Mouse (Mus musculus) spleen, adult 12 weeks (tissue): ENCODE measurements around the gene Csrp1.

Source experiments
- DNase-seq: peaks from one replicate; pipeline ENCODE4 v3.0.0; 2022; ENCODE audit warnings: low spot score

The Csrp1 gene

DNA sequence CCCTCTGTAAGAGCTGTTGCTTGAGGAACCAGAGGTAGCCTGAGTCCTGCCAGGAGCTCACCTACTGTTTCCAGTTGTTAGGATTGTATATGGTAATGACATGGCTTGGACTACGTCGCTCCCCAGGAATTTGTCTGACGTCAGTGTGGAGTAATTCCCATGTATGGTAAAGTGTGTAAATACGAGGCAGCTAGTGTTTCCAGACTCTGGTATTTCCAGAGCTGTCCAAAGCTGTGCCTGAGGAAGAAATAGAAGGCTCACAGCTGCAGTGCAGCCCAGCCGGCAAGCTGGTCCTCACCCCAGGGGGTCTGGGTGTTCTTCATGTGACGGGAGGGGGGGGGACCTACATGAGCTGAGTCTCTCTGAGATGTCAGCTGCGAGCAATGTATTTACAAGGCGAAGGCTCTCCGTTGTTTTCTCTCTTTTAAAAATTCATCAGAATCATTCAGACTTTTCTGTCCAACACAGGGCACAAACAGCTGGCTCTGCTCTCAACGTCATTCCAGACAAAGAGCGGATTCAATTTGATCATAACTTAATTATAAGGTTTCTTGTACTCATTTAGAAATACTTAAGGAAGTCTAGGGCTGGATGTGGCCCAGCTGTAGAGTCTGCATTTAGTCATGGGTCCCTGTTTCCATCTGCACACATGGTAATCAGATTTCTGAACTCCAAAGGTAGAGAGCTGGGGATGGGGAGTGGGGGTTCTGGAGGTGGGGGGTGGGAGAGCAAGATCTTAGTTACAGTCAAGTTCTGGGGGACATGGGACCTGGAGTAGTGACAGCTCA, 12.2 kb downstream of the Csrp1 start:
- no peak for DNase-seq

DNA sequence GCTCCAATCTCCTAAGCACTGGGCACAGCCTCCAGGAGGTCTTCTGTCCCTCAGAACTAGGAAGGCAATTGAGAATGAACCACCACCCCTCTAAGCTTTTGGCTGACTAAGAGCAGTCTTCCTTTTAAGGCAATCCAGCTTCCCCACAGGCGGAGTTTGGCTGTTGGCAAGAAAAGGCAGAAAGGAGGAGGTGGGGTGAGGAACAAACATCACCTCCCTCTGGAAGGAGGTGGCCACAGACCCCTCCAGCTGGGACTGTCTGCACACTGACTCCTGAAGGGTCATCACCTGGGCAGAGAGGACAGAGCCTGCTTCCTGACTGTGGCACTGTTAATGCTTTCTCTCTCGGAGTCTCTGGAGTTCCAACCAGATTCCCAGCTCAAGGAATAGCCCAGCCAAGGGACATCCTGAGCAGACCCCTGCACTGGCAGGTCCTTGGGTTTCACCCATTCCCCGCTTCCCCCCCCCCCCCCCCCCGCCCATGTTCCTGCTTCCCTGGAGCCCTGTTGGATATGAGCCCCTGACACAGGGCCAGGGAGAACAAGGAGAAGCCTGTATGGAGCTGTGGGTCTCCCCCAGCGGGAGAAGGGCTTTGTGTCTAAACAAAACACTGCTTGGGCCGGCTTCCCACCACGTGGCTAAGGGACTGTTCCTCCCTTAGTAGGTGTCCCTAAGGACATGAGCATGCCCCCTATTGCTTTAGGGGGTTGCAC, 14.5 kb downstream of the Csrp1 start:
- no peak for DNase-seq

DNA sequence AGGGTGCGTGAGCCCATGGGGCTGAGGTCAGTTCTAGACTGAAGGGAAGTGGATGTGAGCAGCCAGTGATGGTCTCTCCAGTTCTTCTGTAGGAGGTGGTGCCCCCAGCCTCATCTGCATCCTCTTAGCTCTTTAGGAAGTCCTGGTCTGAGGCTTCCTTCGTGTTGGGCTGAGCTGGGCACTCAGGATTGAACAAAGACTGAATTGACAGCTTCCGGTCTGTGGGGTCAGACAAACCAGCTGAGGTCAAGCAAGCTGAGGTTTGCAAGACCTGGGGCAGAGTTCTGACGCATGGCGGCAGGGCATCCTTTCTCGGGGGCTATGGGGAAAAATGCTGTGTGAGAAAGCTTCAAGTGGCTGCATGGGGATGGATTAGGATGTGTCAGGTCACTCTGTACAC, 15.6 kb downstream of the Csrp1 start:
- DNase-seq: no peak

DNA sequence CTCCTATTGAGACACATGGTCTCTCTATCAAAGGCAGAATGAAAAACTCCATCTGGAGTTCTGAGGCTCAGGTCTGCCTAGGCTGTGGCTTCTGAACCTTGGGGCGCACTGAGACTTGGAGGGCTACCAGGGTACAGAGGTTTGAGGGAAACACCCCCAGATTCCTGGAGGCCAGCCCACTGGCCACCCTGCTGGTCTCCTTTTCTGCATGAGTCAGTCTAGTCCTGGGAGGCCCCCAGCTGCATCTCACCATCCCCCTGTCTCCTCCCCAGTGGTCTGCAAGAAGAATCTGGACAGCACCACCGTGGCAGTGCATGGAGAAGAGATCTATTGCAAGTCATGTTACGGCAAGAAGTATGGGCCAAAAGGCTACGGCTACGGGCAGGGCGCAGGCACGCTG, 25.1 kb downstream of the Csrp1 start:
- no peak for DNase-seq

DNA sequence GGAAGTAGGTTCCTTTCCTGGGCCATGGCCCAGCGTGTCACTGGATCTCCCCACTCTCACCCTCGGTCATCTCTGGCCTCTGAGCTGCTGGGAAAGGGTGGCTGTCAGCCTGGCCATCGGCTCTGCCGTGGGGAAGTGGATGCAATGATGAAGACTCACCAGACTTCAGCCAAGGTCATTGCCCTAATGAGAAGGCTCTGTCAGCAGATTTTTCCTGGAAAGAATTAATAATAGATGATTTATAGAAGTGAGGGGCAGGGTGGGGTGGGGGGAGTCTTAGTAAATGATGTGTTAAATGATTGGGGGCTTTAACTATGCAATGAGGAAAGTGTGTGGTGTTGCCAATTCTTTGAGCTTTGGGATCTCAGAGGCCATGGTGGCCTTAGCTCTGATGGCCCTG, 26.4 kb downstream of the Csrp1 start:
- no peak for DNase-seq

DNA sequence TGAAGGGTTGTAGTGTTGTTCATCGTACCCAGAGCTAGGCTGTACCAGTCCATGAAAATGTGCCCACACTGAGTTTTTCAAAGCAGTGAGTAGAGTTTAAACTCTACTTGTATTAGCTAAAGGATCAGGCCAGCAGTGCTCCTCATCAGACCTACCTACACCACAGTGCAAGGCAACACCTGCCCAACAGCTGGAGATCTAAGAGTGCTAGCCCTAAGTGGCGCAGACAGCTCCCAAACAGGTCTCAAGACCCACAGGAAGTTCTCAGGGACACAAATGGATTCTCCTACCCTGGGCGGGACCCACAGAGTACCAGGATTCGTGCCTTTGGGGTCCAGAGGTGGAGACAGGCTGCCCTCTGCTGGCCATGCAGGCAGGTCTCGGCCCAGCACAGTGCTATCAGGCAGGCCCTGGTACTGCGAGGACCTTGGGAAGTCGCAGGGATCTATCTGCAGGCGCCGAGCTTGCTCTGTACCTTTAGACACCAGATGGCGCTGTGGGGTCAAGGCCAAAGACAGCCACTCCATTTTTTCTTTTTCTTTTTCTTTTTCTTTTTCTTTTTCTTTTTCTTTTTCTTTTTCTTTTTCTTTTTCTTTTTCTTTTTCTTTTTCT, 33.0 kb downstream of the Csrp1 start:
- DNase-seq: peak; percentile 80

DNA sequence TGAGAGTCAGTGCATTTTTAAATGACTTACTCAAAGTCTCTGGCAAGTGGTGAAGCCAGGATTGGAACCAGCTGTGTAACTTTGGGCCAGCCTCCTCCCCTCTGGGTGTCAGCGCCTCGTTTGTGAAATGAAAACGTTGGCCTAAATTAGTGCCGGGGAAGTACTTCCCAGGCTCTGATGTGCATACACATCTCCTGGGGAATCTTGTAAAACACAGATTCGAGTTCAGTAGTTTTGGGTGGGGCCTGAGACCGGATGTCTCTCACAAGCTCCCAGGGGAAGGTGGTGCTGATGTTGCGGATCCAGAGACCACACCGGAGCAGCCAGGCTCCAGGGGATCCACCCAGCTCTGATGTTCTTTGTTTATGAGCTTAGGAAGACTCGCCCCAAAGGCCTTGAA, 35.4 kb downstream of the Csrp1 start:
- no peak for DNase-seq

DNA sequence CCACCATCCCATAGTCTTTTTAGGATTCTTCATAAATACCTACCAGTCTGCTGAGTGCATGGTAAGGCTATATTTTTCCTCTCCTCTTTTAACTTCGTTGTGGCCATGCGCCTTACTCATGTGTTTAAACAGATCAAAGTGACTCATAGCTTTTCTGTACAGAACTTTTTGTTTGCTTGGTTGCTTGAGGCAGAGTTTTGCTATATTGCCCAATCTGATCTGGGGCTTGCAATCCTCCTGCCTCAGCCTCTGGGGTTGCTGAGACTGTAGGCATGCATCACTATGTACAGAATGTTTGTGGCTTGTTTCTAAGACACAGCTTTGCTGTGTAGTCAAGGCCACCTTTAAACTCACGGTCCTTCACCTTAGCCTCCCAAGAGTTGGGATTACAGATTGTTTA, 36.1 kb downstream of the Csrp1 start:
- DNase-seq: no peak

DNA sequence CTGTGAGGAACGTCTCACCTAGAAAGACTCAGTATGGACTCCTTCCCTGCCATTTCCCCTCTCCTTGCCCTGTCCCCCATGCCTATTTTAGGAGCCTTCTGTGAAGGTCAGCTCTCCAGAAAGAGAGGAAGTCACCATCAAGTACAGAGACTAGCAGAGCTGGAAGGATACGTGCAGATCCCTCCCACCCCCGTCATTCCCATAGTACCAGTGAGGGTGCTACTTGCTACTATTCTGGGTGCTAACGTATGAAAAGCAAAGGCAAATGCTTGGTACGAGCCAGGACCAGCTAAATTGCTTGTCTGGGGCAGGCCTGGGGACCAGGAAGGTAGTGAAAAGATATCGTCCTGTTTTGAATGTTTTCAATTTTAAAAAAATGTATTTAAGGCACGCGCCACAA, 37.4 kb downstream of the Csrp1 start:
- DNase-seq: no peak

DNA sequence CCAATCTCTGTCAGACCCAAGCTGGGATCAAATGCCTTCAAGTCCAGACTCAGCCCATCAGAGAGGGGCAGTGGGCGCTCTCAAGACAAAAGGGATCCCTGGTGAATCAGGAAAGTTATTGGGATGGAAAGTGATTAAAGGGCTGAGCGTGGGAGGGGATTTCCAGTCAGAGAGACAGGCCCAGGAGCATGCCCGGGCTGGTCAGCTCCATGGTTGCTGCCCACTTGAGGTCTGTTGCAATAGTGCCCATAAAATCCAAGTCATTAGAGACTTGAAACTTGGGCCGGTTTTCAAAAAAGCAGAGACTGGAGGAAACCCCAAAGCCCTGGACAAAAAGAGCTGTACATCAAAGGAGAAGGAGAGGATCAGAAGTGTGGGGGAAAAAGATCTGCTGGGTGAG, 39.8 kb downstream of the Csrp1 start:
- DNase-seq: no peak

DNA sequence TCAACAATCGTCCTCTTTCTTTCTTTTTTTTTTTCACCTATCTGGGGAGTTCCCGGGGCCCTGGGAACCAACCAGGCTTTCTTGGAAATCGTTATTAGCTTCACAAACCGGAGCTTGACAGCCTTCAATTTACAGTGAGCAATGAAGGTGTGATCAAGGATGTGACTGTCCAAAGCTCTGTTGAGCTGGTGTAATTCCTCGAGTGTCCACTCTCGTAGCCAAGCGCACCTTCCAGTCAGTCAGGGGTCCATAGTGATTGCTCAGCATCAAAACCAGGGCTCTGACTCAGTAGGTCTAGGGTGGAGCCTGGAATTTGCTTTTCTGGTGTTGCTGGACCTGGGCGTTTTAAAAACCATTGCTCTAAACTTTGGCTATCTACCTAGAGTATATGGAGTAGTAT, 40.4 kb downstream of the Csrp1 start:
- DNase-seq: no peak

DNA sequence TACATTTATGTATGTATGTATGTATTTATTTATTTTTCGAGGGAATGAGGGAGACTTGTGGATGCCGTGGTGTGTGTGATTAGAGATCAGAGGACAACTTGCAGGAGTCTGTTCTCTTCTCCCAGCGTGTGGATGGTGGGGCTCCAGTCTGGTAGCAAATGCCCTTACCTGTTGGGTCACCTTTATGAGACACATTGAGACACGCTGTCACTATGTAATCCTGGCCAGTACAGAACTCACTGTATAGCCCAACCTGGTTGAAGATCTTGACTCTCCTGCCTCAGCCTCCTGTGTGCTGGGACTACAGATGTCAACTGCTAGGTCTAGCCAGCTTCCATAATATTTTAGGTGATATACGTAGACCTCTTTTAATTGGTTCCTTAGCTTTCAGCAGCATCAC, 41.9 kb downstream of the Csrp1 start:
- DNase-seq: no peak

DNA sequence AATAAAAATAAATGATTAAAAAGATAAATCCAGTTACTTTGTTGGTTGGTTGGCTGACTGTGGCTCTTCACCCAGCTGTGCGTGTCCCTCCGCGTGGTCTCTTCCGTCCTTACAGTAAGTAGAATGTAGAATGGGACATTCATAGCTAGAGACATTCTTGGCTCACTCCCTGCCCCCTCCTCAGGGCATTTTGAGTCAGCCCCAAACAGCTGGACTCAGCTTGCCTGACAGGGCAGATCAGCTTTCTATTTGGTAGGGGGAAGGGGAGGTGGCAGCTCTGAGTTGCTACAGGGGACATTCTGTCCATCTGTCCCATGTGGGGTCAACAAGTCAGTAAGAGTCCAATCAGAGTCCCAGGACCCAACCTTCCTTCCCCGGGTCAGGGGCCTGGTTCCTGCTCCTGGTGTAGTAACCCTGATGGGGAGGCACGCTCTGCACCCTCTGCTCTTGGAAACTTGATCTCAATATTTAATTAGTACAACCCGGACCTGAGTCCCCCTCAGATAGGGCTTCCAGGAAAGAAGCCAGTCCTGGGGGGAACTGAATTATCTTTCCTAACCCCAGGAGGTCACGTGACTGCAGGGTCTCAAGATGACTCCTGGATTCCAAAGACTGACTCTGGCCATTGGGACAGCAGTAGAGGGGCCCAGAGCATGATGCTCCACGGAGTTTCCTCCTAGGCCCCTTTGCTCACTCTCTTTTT, 43.8 kb downstream of the Csrp1 start:
- DNase-seq: no peak

DNA sequence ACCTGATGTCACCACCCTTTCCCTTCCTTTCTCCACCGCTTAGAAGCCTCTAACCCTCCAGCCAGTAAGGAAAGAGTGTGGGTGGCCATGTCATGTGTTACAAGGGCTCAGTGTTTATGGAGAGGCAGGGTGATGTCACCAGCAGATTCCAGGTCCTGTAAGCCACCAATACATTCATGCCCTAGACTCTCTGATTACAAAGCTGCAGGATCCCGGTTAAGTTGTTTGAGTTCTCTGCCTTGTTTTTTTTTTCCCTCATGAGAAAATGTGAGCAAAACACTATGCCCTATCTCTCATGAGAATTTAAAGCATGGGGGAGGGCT, 44.3 kb downstream of the Csrp1 start:
- no peak for DNase-seq

DNA sequence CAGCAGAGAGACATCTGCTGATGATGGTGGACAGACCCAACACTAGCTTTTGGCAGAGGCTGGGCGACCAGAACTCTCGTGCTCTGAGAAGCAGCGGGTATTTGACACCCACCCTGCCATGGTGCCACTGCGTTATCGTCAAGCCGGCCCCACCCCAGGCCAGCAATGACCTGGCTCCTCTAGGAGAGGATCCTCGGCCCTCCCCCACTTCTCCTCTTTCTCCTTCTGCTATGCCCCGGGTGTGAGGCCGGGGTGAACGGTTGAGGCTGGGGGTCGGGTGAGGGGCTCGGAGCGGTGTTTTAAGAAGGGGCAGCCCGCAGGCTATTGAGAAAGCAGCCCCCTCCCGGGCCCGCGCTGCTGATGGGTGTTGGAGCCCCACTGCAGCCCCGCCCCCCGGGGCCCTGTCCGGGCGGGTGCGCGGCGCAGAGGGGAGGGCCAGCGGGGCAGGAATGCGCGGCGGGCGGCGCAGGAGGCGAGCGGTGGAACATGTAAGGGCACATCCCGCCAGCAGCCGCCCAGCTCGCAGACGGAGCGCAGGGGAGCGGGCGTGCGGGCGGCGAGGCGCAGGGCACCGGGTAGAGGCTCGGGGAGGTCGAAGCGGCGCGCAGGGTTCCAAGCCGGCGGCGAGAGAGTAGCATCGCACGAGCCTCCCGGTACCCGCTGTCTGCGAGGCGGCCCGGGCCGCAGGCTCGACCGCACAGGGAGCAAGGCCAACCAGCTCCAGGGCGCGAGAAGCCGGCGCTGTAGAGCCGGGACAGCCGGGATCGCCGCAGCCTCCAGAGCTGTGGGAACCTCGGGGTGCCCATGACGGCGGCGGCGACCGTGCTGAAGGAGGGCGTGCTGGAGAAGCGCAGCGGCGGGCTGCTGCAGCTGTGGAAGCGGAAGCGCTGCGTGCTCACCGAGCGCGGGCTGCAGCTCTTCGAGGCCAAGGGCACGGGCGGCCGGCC, 46.1 kb downstream of the Csrp1 start, which contains the start of gene Phlda3:
TSS of gene Phlda3 (plus strand) at position 475 of the 947 bp plus-strand sequence.
- DNase-seq: peak; percentile 69

DNA sequence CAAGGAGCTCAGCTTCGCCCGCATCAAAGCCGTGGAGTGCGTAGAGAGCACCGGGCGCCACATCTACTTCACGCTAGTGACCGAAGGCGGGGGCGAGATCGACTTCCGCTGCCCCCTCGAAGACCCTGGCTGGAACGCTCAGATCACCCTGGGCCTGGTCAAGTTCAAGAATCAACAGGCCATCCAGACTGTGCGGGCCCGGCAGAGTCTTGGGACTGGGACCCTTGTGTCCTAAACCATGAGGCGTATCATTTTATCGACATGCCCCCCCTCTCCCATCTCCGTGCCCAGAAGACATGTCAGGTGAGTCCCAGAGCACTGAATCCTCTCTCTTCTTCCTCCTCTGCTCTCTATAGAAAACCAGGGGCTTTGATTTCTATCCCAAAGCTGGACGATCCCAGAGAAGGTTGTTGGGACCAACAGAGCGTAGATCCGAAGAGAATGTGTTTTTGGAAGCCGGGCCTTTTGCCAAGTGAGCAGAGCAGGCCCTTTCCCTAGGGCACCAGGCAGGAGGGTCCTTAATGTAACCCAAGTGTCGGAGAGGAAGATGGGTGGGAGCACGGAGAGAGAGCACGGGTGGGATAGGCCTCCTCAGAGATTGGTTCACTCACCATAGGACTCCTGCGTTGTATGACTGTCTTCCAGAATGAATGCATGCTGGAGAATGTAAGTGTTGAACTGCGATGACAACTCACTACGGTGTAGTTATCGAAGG, 46.9 kb downstream of the Csrp1 start:
- DNase-seq: no peak

DNA sequence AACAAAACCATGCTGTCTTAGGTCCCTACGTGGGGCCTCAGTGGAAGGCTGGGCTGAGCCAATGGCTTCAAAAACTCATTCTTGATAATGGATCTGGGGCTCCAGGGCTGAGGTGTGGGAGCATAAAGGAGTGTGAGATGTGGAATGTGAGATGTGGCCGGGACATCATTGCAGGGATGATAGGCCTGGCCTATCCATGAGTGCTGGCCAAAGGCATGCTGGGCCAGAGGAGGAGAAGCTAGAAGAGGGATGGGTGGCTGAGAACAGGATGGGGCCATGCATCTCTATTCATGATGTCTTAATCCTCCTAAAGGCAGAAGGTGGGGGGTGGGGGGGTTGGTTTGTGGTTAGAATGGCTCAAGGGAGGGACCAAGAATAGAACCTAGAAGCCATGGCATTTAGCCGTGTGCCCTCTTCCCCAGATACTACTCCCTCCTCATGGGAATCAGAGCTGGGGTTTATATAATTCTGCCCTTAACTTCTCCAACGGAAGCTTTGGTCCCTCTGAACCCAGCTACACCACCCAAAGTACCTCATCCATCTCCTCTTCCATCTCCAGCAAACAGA, 47.5 kb downstream of the Csrp1 start:
- DNase-seq: no peak

DNA sequence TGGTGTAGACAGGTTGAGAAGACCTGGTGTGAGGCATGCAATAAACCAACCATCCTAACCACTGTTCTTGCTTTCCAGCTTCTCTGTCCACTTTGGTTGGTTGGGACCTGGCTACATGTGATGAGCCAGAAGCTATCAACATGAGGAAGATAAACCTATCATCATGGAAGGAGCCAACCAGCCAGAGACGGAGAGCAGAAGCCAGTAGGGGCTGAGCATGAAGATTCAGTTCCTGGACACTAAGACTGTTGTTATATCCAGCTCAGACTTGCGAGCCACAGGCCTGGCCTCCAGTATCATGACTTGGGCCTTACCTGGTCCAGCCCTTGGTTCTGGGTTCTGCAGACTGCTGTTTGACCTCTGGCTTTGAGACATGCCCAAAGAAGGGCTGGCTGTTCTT, 48.5 kb downstream of the Csrp1 start:
- DNase-seq: no peak

DNA sequence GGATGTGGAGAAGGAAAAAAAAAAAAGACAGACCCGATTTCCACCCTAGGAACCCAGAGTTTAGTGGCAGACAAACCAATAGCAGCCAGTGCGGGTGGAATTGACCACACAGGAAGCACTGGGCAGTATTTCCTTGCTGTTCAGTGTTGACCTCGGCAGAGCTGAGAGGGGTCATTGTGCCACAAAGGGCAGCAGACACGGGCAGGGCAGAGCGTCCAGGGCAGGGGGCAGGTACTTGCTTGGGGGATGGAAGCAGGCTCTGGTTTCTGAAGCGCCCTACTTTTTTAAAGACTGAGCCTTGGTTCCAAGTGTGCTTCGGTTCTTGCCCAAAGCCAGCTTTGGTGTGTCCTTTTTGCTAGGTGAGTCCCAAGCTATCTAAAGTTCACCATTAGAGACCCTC, 50.4 kb downstream of the Csrp1 start:
- no peak for DNase-seq

DNA sequence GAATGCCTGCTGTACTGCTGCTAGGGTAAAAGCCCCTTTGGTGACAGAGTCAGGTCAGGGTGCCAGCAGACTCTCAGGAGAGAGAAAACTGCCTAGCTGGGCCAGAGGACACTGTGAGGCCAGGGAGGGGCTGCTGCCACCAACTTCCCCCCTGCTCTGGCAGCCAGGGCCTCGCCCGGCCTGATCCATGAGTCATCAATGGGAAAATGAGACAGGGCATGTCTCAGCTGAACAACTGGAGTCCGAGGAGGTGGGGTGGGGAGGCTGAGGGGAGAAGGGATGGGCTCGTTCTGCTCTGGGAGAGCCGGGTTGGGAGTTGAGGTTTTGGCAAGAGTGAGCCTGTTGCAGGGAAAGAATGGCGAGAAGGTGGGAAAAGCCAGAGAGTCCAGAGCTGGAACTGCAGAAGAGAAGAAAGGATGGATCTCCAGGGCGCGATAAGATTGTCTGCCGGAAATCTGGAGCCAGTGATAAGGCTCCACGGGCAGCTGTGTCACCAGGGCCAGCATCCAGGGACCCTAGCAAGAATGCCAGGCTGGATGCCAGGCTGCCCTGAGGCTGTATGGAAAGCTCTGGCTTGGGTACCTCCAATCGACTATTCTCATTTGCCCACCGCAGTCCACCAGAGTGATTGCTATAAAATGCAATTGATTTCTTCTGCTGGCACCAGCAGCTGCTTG, 51.2 kb downstream of the Csrp1 start:
- no peak for DNase-seq
